Mouse (Mus musculus): ENCODE results near the gene Vegfa. TPM values are rescaled to one million over a fixed set of nuclear protein-coding genes. Genes with fewer than 3 reads are reported as not detected.

Gene Vegfa
- polyA plus RNA-seq, 1 experiment from 2014 or later, result 3.3 TPM

DNA sequence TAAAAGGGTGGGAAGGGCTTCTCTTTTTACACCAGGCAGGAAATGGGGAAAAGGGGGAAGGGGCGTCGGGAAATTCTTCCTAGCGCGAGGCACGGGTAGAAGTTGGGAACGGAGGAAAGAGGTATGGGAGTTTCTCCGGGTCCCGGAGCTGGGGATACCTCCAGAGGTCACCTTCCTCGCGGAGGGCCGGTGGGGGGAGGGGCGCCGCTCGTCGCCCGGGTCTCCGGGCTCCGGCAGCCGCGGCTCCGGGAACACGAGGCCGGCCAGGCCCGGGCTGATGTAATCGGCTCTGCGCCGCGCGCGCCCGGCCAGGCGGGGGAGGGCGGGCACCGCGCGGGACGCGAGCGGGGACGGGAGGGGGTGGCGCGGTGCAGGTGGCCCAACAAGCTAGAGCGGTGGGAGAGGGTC lies 1.8 kb downstream of the Vegfa start:
- H3K36me3 ChIP-seq (ENCODE audit: control insufficient read depth, insufficient read depth), result no peaks in the 10 kb centered on the region
- H3K9me3 ChIP-seq (ENCODE audit: control insufficient read depth, low read length), result no peaks in the 10 kb centered on the region
- ATAC-seq, result peak; percentile 29
- H3K4me3 ChIP-seq (replicated peaks; ENCODE audit: low read length), result peak overlapping the region; percentile 85
- H3K9ac ChIP-seq (replicated peaks; ENCODE audit: low read depth, low read length), result peak overlapping the region; percentile 88
- peak overlapping the region; percentile 62 for H3K27ac ChIP-seq (ENCODE audit: low read length)
- no peaks in the 10 kb centered on the region for H3K27me3 ChIP-seq (replicated peaks; ENCODE audit: control insufficient read depth, insufficient read depth, low read length)
- WGBS, result under 1% methylated on average over 40 of the region's 43 CpGs
- H3K4me2 ChIP-seq (ENCODE audit: low read length), result peak overlapping the region; percentile 82
- H3K4me1 ChIP-seq (replicated peaks; ENCODE audit: control insufficient read depth, insufficient read depth, low read length), result peaks cover 46% of the 10 kb centered on the region

DNA sequence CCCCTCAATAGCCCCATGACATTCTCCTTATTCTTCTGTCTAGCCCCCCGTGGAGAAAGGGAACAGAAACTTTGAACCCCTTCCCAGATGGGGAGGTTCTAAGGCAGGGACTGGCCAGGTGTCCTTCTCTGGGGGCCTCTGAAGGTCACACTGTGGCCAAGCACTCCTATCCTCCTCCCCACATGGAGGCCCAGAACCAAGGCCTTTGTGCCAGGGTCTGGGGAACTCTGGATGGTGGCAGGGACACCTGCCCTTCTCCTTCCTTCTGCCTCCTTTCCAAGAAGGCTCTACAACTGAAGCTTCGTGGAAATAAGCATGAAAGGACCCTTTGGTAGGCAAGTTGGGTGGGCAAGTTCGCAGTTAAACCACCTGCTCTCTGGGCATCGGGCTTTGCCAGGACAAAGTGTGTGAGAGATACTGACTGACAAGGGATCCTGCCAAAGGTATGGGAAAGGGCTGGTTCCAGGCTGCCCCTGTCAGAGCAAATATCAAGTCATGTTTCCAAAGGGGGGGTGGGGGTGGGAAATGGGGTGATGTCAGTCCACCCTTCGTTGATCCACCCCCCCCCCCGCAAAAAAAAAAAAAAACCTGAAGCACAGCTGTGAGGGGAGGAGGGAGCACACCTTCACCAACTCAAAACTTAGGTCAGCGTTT lies 2.5 kb downstream of the Vegfa start:
- ATAC-seq, result no peak
- 7% methylated on average over 7 of the region's 7 CpGs for WGBS
- Histone ChIP-seq H3K9ac (replicated peaks; ENCODE audit: low read depth, low read length) (peak overlapping the region; percentile 88), H3K4me3 (replicated peaks; ENCODE audit: low read length) (peak overlapping the region; percentile 85), H3K27ac (ENCODE audit: low read length) (peak overlapping the region; percentile 62; the same call in 1 of the 2 replicates), H3K36me3 (ENCODE audit: control insufficient read depth, insufficient read depth) (peaks cover 2% of the 10 kb centered on the region; the same call in 1 of the 2 replicates), H3K27me3 (replicated peaks; ENCODE audit: control insufficient read depth, insufficient read depth, low read length) (no peaks in the 10 kb centered on the region), H3K4me2 (ENCODE audit: low read length) (peak overlapping the region; percentile 82), H3K4me1 (replicated peaks; ENCODE audit: control insufficient read depth, insufficient read depth, low read length) (peaks cover 46% of the 10 kb centered on the region), H3K9me3 (ENCODE audit: control insufficient read depth, low read length) (no peaks in the 10 kb centered on the region)

DNA sequence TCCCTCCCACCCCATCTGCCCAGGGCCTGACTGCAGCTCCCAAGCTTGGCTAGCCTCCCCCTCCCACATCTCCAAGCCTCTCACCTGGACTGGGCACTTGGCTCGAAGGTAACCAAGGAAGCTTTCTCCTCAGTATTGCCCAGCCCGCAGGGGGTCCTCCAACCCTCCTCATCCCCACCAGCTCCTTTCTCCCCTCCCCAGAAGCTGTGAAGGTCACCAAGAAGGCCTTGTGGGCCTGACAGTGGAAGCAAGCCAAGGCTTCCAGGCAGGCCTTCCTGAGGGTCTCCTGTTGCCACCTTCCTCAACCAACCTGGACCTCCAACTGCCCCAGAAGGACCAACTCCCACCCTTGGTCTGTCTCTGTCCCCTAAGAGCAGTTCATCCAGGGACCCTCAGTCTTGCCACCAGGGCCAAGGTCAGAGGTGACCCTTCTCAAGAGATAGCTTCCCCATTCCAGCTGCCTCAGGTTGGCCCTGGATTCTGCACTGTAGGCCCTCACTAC lies 3.1 kb downstream of the Vegfa start:
- peak overlapping the region; percentile 88 for H3K9ac ChIP-seq (replicated peaks; ENCODE audit: low read depth, low read length)
- H3K9me3 ChIP-seq (ENCODE audit: control insufficient read depth, low read length), result no peaks in the 10 kb centered on the region
- no peaks in the 10 kb centered on the region for H3K27me3 ChIP-seq (replicated peaks; ENCODE audit: control insufficient read depth, insufficient read depth, low read length)
- H3K4me2 ChIP-seq (ENCODE audit: low read length), result peak overlapping the region; percentile 82
- no peak overlapping the region for H3K27ac ChIP-seq (ENCODE audit: low read length)
- WGBS, result 49% methylated on average over 2 of the region's 2 CpGs
- H3K4me3 ChIP-seq (replicated peaks; ENCODE audit: low read length), result peak overlapping the region; percentile 85
- peaks cover 46% of the 10 kb centered on the region for H3K4me1 ChIP-seq (replicated peaks; ENCODE audit: control insufficient read depth, insufficient read depth, low read length)
- ATAC-seq, result no peak
- peaks cover 4% of the 10 kb centered on the region; the same call in 1 of the 2 replicates for H3K36me3 ChIP-seq (ENCODE audit: control insufficient read depth, insufficient read depth)

DNA sequence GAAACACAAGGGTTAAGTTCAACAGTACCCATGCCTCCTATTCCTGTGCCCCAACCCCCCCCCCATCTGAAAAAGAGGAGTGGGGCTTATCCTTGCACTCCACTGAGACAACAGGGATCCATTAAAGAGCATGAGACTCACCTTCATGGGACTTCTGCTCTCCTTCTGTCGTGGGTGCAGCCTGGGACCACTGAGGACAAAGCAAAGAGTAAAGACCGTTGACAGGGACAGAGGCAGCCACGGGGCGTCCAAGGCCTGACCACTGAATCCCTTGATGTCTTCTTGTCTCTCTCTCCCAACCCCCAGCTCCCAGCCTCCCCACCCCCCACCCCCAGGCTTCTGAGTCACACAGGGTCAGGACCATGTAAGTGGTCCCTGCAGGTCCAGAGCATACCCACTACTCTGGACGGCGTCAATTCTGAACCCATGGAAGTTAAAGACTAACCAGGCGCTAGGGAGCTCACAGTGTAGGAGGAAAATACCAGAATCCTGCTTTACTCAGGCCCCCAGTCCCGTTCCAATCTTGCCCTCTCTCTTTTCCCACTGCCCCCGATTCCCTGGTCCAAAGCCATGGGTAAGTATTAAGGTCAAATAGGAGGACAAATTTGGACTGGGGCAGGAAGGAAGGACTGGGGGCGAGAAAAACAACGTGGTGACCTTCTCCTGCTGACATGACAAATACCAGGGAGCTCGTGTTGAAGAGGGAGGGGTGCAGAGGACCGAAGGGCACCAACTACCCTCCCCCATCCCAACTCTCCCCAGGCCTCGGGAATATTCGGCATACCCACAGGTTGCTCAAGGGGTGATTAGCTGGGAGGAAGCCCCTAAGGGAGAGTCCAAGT lies 3.7 kb downstream of the Vegfa start:
- H3K4me3 ChIP-seq (replicated peaks; ENCODE audit: low read length), result peak overlapping the region; percentile 85
- no peaks in the 10 kb centered on the region for H3K27me3 ChIP-seq (replicated peaks; ENCODE audit: control insufficient read depth, insufficient read depth, low read length)
- peaks cover 8% of the 10 kb centered on the region for H3K36me3 ChIP-seq (ENCODE audit: control insufficient read depth, insufficient read depth)
- peak overlapping the region; percentile 82 for H3K4me2 ChIP-seq (ENCODE audit: low read length)
- no peak overlapping the region for H3K27ac ChIP-seq (ENCODE audit: low read length)
- H3K9ac ChIP-seq (replicated peaks; ENCODE audit: low read depth, low read length), result 0 out of 2 replicates have a peak overlapping the region, but pooled peaks have one; percentile 88
- peaks cover 46% of the 10 kb centered on the region for H3K4me1 ChIP-seq (replicated peaks; ENCODE audit: control insufficient read depth, insufficient read depth, low read length)
- no peak for ATAC-seq
- H3K9me3 ChIP-seq (ENCODE audit: control insufficient read depth, low read length), result no peaks in the 10 kb centered on the region
- WGBS, result 28% methylated on average over 15 of the region's 15 CpGs

DNA sequence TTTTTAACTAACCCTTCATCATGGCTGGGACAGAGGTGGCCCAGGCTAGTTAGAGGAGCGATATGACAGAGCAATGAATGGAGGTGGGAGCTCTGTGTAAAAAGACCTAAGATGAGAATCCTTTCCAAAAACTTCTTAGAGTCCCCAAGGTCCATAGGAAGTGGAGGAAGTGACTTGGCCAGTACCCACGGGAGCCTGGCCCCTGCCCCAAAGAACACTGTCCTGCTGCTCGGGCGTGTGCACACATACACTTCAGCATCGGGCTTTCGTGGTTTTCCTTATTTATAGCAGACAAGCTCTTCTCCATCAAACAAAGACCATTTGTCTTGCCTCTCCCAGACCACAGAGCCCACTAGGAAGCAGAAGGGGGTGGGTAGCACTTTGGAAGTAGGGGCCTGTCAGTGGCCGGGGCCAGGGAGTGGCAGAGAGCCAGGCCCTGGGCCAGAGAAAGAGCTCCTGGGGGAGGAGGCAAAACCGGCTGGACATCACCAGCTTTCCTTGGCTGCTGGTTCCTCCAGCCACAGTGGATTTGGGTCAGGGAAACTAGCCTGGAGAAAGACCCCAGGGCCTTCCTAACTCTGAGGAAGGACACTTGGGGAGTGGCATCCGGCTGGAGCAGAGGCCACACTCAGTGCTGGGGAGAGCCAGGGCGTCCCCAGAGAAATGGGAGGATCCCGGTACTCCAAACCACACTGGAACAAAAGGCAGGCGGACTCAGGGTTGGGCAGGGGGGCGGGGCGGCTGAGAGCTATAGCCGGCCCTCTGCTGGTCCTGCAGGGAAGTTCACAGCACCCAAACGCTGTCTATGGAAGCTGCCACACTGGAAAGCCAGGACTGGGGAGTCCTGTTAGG lies 4.9 kb downstream of the Vegfa start:
- Histone ChIP-seq H3K9ac (replicated peaks; ENCODE audit: low read depth, low read length) (peak overlapping the region; percentile 69), H3K27me3 (replicated peaks; ENCODE audit: control insufficient read depth, insufficient read depth, low read length) (no peaks in the 10 kb centered on the region), H3K36me3 (ENCODE audit: control insufficient read depth, insufficient read depth) (peaks cover 8% of the 10 kb centered on the region), H3K4me2 (ENCODE audit: low read length) (peak overlapping the region; percentile 82), H3K9me3 (ENCODE audit: control insufficient read depth, low read length) (no peaks in the 10 kb centered on the region), H3K27ac (ENCODE audit: low read length) (peak overlapping the region; percentile 88), H3K4me1 (replicated peaks; ENCODE audit: control insufficient read depth, insufficient read depth, low read length) (peaks cover 43% of the 10 kb centered on the region), H3K4me3 (replicated peaks; ENCODE audit: low read length) (peak overlapping the region; percentile 38)
- 8% methylated on average over 15 of the region's 16 CpGs for WGBS
- peak; percentile 42 for ATAC-seq

DNA sequence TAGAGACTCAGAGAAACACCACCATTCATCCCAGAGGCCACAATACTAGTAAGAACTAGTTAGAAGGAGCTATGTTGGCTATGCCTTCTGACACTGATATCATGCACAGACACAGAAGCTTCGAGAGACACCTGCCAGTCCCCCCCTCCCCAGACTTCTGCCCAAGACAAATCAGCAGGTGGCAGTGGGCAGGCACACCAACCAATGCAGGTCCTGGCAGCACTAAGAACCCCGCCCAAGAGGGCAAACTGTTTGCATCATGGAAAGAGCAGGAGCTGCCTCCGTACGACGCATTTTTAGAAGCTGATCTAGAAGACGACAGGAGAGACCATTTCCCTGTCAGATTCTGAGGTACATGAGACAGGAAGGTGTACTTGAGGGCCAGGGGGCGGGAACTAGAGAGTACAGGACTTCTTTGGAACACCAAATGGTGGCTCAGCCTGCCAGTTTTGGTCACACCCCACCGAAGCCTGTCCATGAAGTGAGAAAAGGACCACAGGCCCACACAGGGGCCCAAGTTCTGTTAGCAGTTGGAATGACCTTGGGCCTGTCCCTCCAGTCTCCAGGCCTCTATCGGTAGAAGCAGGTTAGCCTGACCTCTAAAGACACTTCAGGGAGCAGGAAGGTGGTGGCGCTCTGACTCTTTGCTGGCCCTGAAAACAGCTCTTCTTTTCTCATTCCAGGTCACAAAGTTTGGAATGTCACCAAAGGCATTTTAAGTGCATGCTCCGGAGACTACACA lies 6.1 kb downstream of the Vegfa start:
- Histone ChIP-seq H3K4me3 (replicated peaks; ENCODE audit: low read length) (no peak overlapping the region), H3K27me3 (replicated peaks; ENCODE audit: control insufficient read depth, insufficient read depth, low read length) (no peaks in the 10 kb centered on the region), H3K9ac (replicated peaks; ENCODE audit: low read depth, low read length) (no peak overlapping the region), H3K27ac (ENCODE audit: low read length) (no peak overlapping the region), H3K4me2 (ENCODE audit: low read length) (no peak overlapping the region), H3K36me3 (ENCODE audit: control insufficient read depth, insufficient read depth) (peaks cover 8% of the 10 kb centered on the region), H3K9me3 (ENCODE audit: control insufficient read depth, low read length) (no peaks in the 10 kb centered on the region), H3K4me1 (replicated peaks; ENCODE audit: control insufficient read depth, insufficient read depth, low read length) (peaks cover 43% of the 10 kb centered on the region)
- ATAC-seq, result no peak
- WGBS, result 90% methylated on average over 11 of the region's 11 CpGs

DNA sequence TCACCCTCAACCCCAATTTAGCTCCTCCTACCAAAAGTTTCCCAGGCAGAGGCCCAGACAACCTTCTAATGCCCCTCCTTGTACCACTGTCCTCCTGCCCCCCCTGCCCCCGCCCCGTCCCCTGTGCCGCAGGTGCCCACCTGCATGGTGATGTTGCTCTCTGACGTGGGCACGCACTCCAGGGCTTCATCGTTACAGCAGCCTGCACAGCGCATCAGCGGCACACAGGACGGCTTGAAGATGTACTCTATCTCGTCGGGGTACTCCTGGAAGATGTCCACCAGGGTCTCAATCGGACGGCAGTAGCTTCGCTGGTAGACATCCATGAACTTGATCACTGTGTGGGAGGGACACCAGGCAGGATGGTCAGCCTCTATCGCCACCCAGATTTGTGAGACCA lies 7.0 kb downstream of the Vegfa start:
- Histone ChIP-seq H3K27ac (ENCODE audit: low read length) (no peak overlapping the region), H3K9me3 (ENCODE audit: control insufficient read depth, low read length) (no peaks in the 10 kb centered on the region), H3K9ac (replicated peaks; ENCODE audit: low read depth, low read length) (no peak overlapping the region), H3K36me3 (ENCODE audit: control insufficient read depth, insufficient read depth) (peaks cover 16% of the 10 kb centered on the region), H3K4me2 (ENCODE audit: low read length) (no peak overlapping the region), H3K27me3 (replicated peaks; ENCODE audit: control insufficient read depth, insufficient read depth, low read length) (no peaks in the 10 kb centered on the region), H3K4me1 (replicated peaks; ENCODE audit: control insufficient read depth, insufficient read depth, low read length) (peaks cover 43% of the 10 kb centered on the region), H3K4me3 (replicated peaks; ENCODE audit: low read length) (no peak overlapping the region)
- 92% methylated on average over 15 of the region's 15 CpGs for WGBS
- ATAC-seq, result no peak

DNA sequence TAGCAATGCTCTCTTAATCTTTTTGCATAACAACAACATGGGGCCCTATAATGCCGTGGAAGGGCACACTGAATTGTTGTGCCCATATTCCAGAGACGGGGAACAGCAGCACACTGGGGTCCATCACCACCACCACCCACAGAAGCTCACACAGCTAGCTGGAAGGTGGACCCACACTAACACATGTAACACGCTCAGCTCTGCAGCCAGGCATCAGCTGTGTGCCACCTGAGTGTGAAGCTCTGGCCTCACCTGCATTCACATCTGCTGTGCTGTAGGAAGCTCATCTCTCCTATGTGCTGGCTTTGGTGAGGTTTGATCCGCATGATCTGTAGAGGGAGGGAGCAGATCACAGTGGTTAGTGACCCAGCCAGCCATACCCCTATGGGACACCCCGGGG lies 8.0 kb downstream of the Vegfa start:
- Histone ChIP-seq H3K9ac (replicated peaks; ENCODE audit: low read depth, low read length) (no peak overlapping the region), H3K4me3 (replicated peaks; ENCODE audit: low read length) (no peak overlapping the region), H3K27me3 (replicated peaks; ENCODE audit: control insufficient read depth, insufficient read depth, low read length) (no peaks in the 10 kb centered on the region), H3K4me1 (replicated peaks; ENCODE audit: control insufficient read depth, insufficient read depth, low read length) (peaks cover 34% of the 10 kb centered on the region), H3K36me3 (ENCODE audit: control insufficient read depth, insufficient read depth) (peaks cover 17% of the 10 kb centered on the region), H3K4me2 (ENCODE audit: low read length) (no peak overlapping the region), H3K9me3 (ENCODE audit: control insufficient read depth, low read length) (no peaks in the 10 kb centered on the region), H3K27ac (ENCODE audit: low read length) (no peak overlapping the region)
- 94% methylated on average over 5 of the region's 5 CpGs for WGBS
- ATAC-seq, result no peak
